Mouse (Mus musculus): ENCODE measurements at regions not wholly inside any gene's neighbourhood (a gene's known extent, or its start where the extent isn't known, plus 50 kb on each side); places are given as distances from the start of the nearest gene placed in this dataset.

- Histone ChIP-seq H3K9ac (no peak overlapping the region), H3K27me3 (no peaks in the 10 kb centered on the region), H3K36me3 (replicated peaks) (no peaks in the 10 kb centered on the region), H3K4me3 (replicated peaks) (no peak overlapping the region), H3K27ac (no peak overlapping the region), H3K4me1 (no peaks in the 10 kb centered on the region), H3K4me2 (no peak overlapping the region), H3K9me3 (no peaks in the 10 kb centered on the region)
- no peak for ATAC-seq (ENCODE audit: low FRiP score)
- WGBS = 84% methylated on average over 2 of the region's 2 CpGs
These were observed 438.7 kb upstream of the Adamts5 start for GRCm38 (mm10) chr16:86340311-86340710.

- H3K4me2 ChIP-seq = no peak overlapping the region
- H3K27me3 ChIP-seq = no peaks in the 10 kb centered on the region
- no peaks in the 10 kb centered on the region for H3K4me1 ChIP-seq
- H3K4me3 ChIP-seq (replicated peaks) = no peak overlapping the region
- no peaks in the 10 kb centered on the region for H3K9me3 ChIP-seq
- WGBS = 91% methylated on average over 2 of the region's 2 CpGs
- ATAC-seq (ENCODE audit: low FRiP score) = no peak
- no peak overlapping the region for H3K9ac ChIP-seq
- no peak overlapping the region for H3K27ac ChIP-seq
- no peaks in the 10 kb centered on the region for H3K36me3 ChIP-seq (replicated peaks)
These were observed 423.8 kb upstream of the Adamts5 start for GRCm38 (mm10) chr16:86325406-86325805.

DNA sequence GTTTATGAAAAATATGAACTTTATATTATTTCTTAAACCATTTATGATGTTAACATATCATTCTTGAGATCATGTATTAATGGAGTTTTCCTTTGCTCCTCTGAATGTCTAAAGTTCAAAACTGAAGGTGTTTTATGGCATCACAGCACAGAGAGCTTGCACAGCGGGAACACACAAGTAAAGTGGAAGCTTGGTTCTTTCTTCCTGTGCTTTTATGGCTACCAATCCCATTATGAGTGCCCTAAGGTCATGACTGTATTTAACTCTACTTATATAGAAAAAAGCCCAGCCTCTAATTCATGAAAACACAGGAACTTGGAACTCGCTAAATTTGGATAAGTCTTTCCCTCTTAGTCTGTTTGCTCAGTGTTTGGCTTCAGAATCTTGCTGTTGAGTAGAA, 417.3 kb upstream of the Adamts5 start:
- WGBS = 66% methylated on average over 2 of the region's 2 CpGs
- no peak overlapping the region for H3K4me2 ChIP-seq

DNA sequence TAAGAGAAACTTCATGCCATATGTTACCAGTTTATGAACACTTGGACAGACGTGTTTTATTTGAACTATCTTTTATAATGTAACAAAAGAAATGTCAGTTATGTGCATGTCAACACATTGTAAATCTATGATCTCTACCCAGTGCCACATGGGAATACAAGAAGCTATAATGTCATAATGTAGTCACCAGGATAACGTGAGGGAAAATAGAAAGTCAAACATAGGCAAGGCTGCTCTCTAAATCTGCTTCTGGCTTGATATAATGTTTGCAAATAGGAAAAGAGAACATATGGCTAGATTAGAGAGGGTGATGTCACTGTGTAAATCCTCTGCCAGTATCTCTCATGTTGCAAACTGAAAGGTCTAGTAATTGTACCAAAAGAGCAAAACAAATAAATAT, 408.1 kb upstream of the Adamts5 start:
- Histone ChIP-seq H3K9me3 (no peaks in the 10 kb centered on the region), H3K27me3 (no peaks in the 10 kb centered on the region), H3K4me1 (no peaks in the 10 kb centered on the region), H3K27ac (no peak overlapping the region), H3K9ac (no peak overlapping the region), H3K4me3 (replicated peaks) (no peak overlapping the region), H3K4me2 (no peak overlapping the region), H3K36me3 (replicated peaks) (no peaks in the 10 kb centered on the region)
- WGBS = 83% methylated on average over 2 of the region's 2 CpGs
- ATAC-seq (ENCODE audit: low FRiP score) = no peak

More for the DNA sequence above, 417.3 kb upstream of the Adamts5 start:
- Histone ChIP-seq H3K27ac (no peak overlapping the region), H3K4me1 (no peaks in the 10 kb centered on the region), H3K9ac (no peak overlapping the region), H3K4me3 (replicated peaks) (no peak overlapping the region), H3K9me3 (no peaks in the 10 kb centered on the region), H3K36me3 (replicated peaks) (no peaks in the 10 kb centered on the region), H3K27me3 (no peaks in the 10 kb centered on the region)
- no peak for ATAC-seq (ENCODE audit: low FRiP score)

DNA sequence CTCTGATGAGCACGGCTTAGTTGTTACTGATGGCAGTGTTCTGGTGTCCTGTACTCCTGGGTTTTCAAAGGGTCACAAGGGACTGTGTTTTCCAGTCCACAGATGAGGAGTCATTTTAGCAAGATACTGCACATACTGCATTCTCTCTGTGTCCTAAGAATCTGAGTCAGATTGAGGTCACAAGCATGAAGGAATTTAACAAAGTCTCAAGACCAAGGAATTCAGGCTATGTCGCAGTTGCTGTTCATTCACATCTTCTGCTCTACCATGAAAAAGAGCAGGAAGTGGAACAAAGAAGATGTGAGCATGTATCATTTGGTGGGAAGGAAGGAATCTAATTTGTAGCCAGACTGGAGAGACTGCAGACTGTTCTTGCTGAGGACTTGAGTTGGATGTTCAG, 402.2 kb upstream of the Adamts5 start:
- no peak for ATAC-seq (ENCODE audit: low FRiP score)
- H3K4me1 ChIP-seq = no peaks in the 10 kb centered on the region
- no peak overlapping the region for H3K9ac ChIP-seq
- no peaks in the 10 kb centered on the region for H3K9me3 ChIP-seq
- WGBS = 92% methylated on average over 2 of the region's 2 CpGs
- H3K4me3 ChIP-seq (replicated peaks) = no peak overlapping the region
- H3K4me2 ChIP-seq = no peak overlapping the region
- H3K27me3 ChIP-seq = no peaks in the 10 kb centered on the region
- H3K27ac ChIP-seq = no peak overlapping the region
- no peaks in the 10 kb centered on the region for H3K36me3 ChIP-seq (replicated peaks)

DNA sequence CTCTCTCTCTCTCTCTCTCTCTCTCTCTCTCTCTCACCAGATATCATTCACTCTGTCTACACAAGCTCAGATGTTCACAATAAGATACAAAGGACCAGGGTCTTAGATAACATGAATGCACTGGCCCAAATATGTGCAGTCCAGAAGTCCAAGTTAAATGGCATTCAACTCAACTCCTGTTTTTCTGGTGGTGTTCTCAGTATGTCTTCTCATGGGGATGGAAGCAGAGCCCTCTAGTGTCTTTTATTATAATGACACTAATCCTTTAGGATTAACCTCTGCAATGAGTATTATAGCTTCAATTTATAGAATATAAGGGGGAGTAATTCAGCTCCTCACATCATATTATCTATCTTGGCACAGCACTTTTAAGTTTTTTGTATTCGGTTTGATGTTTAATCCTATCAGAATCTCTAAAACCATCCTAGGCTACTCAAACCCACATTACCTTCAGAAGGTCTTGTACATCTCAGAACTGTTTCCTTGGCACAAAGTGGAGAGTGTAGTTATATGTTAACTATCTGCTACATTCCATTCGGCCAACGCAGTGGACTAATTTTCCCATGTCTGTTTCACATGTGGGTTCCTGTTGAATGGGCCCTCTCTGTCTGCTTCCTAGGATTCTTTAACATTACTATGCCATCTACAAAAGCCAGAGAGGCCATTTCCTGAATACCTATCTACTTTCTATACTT, 401.0 kb upstream of the Adamts5 start:
- Histone ChIP-seq H3K4me2 (no peak overlapping the region), H3K9ac (no peak overlapping the region), H3K27ac (no peak overlapping the region), H3K4me1 (no peaks in the 10 kb centered on the region), H3K36me3 (replicated peaks) (no peaks in the 10 kb centered on the region), H3K9me3 (no peaks in the 10 kb centered on the region), H3K4me3 (replicated peaks) (no peak overlapping the region), H3K27me3 (no peaks in the 10 kb centered on the region)
- WGBS = 74% methylated on average over 3 of the region's 3 CpGs
- ATAC-seq (ENCODE audit: low FRiP score) = peak; percentile 69; the same call in 1 of the 2 replicates

DNA sequence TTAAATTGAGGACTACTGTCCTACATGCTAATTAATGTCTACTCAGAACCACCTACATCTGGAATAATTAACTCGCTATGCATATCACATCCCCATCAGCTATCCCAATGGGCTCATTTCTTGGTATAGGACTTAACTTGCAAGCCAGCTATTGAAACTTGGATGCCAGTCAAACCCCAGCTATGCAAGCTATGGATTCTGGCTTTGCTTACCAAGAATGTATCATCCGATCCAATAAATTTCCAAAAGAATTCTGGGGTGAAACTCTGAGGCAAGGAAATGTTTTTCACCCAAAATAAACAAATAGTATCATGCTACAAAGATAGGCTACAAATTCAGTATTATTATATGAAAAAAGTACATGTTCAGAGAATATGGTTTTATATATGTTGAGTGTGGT, 392.8 kb upstream of the Adamts5 start:
- no peak overlapping the region for H3K9ac ChIP-seq
- no peaks in the 10 kb centered on the region for H3K9me3 ChIP-seq
- H3K27me3 ChIP-seq = no peaks in the 10 kb centered on the region
- H3K27ac ChIP-seq = no peak overlapping the region
- no peaks in the 10 kb centered on the region for H3K4me1 ChIP-seq
- no peak overlapping the region for H3K4me2 ChIP-seq
- H3K4me3 ChIP-seq (replicated peaks) = no peak overlapping the region
- H3K36me3 ChIP-seq (replicated peaks) = no peaks in the 10 kb centered on the region
- WGBS = 91% methylated on average over 2 of the region's 2 CpGs
- no peak for ATAC-seq (ENCODE audit: low FRiP score)

- no peaks in the 10 kb centered on the region for H3K9me3 ChIP-seq
- H3K27ac ChIP-seq = no peak overlapping the region
- no peaks in the 10 kb centered on the region for H3K36me3 ChIP-seq (replicated peaks)
- WGBS = 91% methylated on average over 2 of the region's 2 CpGs
- H3K4me3 ChIP-seq (replicated peaks) = no peak overlapping the region
- H3K4me2 ChIP-seq = no peak overlapping the region
- no peaks in the 10 kb centered on the region for H3K4me1 ChIP-seq
- no peak overlapping the region for H3K9ac ChIP-seq
- ATAC-seq (ENCODE audit: low FRiP score) = no peak
- H3K27me3 ChIP-seq = no peaks in the 10 kb centered on the region
These were observed 379.7 kb upstream of the Adamts5 start for GRCm38 (mm10) chr16:86281326-86281725.

DNA sequence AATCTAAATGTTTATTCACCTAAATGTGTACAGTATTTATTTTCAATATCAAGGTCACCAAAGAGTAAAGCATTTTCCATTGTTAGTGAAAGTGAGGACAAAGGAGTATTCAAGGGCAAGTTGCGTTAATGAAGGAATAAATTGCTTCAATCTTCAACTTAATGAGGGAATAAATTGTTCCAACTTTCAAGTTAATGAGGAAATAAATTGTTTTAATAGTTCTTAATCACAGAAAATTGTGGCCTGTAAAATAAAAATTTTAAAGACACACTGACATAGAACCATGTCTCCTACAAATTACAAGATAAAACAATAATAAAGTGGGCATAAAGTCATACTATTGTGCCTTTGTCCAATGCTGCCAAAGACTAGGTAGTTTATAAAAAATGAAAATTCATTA, 375.4 kb upstream of the Adamts5 start:
- WGBS = 74% methylated on average over 1 of the region's 1 CpGs
- Histone ChIP-seq H3K4me1 (no peaks in the 10 kb centered on the region), H3K4me3 (replicated peaks) (no peak overlapping the region)

GRCm38 (mm10) chr16:86261612-86262011, 360.0 kb upstream of the Adamts5 start:
- H3K4me3 ChIP-seq (replicated peaks) = no peak overlapping the region
- H3K9me3 ChIP-seq = no peaks in the 10 kb centered on the region
- no peaks in the 10 kb centered on the region for H3K27me3 ChIP-seq
- no peaks in the 10 kb centered on the region for H3K36me3 ChIP-seq (replicated peaks)
- H3K4me2 ChIP-seq = no peak overlapping the region
- no peak for ATAC-seq (ENCODE audit: low FRiP score)
- H3K9ac ChIP-seq = no peak overlapping the region
- whole genome bisulfite sequencing = 56% methylated on average over 8 of the region's 8 CpGs
- H3K4me1 ChIP-seq = 0 out of 2 replicates have a peak, but pooled peaks cover 3% of the 10 kb centered on the region
- no peak overlapping the region for H3K27ac ChIP-seq

More for the DNA sequence above, 375.4 kb upstream of the Adamts5 start:
- no peak overlapping the region for H3K27ac ChIP-seq
- H3K9me3 ChIP-seq = no peaks in the 10 kb centered on the region
- H3K27me3 ChIP-seq = no peaks in the 10 kb centered on the region
- no peaks in the 10 kb centered on the region for H3K36me3 ChIP-seq (replicated peaks)
- ATAC-seq (ENCODE audit: low FRiP score) = no peak
- no peak overlapping the region for H3K9ac ChIP-seq
- no peak overlapping the region for H3K4me2 ChIP-seq

- no peaks in the 10 kb centered on the region for H3K27me3 ChIP-seq
- H3K27ac ChIP-seq = no peak overlapping the region
- H3K9me3 ChIP-seq = no peaks in the 10 kb centered on the region
- H3K9ac ChIP-seq = no peak overlapping the region
- no peak for ATAC-seq (ENCODE audit: low FRiP score)
- no peak overlapping the region for H3K4me3 ChIP-seq (replicated peaks)
- H3K4me2 ChIP-seq = no peak overlapping the region
- H3K4me1 ChIP-seq = no peaks in the 10 kb centered on the region
- no peaks in the 10 kb centered on the region for H3K36me3 ChIP-seq (replicated peaks)
These were observed 351.0 kb upstream of the Adamts5 start for GRCm38 (mm10) chr16:86252630-86253029.

DNA sequence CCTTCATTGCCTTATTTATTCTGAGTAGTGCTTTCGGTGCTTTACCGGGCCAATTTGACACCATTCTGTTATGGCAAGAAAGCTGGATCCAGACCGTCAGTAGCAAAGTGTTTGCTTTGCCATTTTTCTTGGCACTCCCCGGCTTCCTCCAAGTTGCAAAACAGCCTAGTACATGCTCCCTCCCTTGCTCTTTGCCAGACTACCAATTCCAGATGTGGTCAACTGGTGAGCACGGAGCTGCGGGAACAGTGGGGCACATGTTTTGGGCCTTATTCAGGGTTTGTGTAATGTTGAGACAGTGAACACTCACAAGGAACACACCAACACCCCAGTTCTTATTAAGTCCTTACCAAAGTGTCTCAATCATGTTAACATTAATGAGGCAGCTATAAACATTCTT, 348.4 kb upstream of the Adamts5 start:
- H3K4me2 ChIP-seq = no peak overlapping the region
- H3K9ac ChIP-seq = no peak overlapping the region
- H3K4me3 ChIP-seq (replicated peaks) = no peak overlapping the region
- WGBS = 86% methylated on average over 6 of the region's 6 CpGs
- no peaks in the 10 kb centered on the region for H3K27me3 ChIP-seq
- ATAC-seq (ENCODE audit: low FRiP score) = no peak
- no peaks in the 10 kb centered on the region for H3K36me3 ChIP-seq (replicated peaks)
- H3K4me1 ChIP-seq = no peaks in the 10 kb centered on the region
- no peak overlapping the region for H3K27ac ChIP-seq
- H3K9me3 ChIP-seq = no peaks in the 10 kb centered on the region

DNA sequence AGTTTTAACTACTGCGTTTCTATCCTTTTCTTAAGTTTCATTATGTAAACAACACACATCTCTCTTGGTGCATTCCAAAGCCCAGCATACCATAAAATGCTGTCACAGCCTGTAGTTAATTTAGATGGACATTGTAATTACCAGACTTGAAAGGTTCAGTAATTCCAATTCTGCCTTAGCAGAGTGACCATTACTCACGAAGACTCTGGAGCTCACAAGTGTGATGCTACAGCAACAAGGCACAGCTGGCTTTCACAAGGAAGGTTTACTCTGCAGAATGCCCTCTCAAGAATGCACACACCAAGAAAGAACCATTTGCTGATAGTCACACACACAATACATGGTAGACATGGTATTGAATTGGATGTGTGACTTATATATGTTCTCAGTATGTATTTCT, 342.6 kb upstream of the Adamts5 start:
- H3K4me2 ChIP-seq = no peak overlapping the region
- no peak overlapping the region for H3K9ac ChIP-seq
- WGBS = 81% methylated on average over 2 of the region's 2 CpGs
- no peaks in the 10 kb centered on the region for H3K36me3 ChIP-seq (replicated peaks)
- no peak overlapping the region for H3K27ac ChIP-seq
- no peak for ATAC-seq (ENCODE audit: low FRiP score)
- no peak overlapping the region for H3K4me3 ChIP-seq (replicated peaks)
- no peaks in the 10 kb centered on the region for H3K9me3 ChIP-seq
- H3K27me3 ChIP-seq = no peaks in the 10 kb centered on the region
- H3K4me1 ChIP-seq = no peaks in the 10 kb centered on the region
